Mouse (Mus musculus): Measurements from ENCODE around the gene Ifnb1.
"Not testable (repeated sequence)": the region's sequence is repeated elsewhere in the genome, so short reads cannot be mapped to it uniquely, and the experiment has no call there.

Ifnb1 gene

DNA sequence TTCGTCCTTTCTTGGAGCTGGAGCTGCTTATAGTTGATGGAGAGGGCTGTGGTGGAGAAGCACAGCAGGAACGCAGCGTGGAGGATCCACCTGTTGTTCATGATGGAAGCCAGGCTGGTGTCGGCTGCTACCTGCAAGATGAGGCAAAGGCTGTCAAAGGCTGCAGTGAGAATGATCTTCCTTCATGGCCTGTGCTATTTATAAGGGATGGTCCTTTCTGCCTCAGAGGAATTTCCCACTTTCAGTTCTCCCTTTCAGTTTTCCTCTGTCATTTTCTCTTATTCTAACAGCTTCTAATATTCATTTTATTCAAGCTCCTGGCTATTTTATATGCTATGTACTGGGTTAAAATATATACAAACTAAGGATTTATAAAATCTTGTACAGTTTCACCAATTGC, at the start of gene Ifnb1:
Gene Ifnb1 (minus strand): TSS at position 101 of the 400 bp plus-strand sequence.
- no peak for DNase-seq (ENCODE audit: low spot score in 2 of 2)

DNA sequence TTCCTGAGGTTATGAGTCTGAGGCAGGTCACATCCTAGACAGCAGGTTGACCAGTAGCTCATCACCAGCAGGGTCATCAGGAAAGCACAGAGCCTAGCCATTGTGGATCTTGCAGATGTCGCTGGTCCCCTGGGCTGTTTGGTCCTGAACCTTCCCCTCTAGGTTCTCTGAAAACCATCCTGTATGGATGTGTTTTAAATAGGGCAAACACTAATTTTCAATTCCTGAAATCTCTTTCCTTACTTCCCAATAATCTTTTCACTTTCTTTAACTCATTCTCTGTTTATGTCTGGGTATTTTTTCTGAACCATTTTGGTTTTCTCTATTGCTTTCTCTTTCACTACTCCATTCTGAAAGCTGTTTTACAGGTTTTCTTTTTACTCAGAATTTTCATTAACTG, 49.1 kb upstream of the Ifnb1 start, which contains the start of gene Ifna14:
Gene Ifna14 (minus strand): TSS at position 101 of the 400 bp plus-strand sequence.
- DNase-seq (ENCODE audit: low spot score in 2 of 2): no peak

DNA sequence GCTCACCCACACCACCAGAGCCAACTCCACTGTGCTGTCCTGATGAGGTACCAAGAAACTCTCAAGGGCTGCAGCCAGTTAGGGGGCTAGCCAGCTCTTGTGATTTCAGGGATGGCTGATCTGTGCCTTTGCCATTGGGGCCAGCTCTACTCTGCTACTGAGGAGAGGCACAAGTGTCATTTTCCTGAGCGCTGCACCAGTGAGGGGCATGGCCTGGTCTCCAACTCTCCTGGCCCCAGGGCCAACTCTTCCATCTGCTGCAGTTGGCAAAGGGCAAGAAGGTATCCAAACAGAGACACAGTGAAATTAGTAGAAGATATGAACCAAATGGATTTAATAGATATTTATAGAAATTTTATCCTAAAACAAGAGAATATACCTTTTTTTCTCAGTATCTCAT, 39.2 kb upstream of the Ifnb1 start:
- no peak for DNase-seq (ENCODE audit: low spot score in 2 of 2)

DNA sequence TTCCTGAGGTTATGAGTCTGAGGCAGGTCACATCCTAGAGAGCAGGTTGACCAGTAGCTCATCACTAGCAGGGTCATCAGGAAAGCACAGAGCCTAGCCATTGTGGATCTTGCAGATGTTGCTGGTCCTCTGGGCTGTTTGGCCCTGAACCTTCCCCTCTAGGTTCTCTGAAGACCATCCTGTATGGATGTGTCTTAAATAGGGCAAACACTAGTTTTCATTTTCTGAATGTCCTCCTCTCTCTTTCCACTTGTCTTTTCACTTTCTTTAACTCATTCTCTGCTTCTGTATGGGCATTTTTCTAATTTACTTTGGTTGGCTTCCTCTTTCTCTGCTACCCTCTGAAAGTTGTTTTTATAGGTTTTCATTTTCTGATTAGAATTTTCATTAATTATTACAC, 35.6 kb upstream of the Ifnb1 start, which contains the start of gene Ifna15:
Gene Ifna15 (minus strand): TSS at position 101 of the 400 bp plus-strand sequence.
- not testable (repeated sequence) for DNase-seq (ENCODE audit: low spot score in 2 of 2)

DNA sequence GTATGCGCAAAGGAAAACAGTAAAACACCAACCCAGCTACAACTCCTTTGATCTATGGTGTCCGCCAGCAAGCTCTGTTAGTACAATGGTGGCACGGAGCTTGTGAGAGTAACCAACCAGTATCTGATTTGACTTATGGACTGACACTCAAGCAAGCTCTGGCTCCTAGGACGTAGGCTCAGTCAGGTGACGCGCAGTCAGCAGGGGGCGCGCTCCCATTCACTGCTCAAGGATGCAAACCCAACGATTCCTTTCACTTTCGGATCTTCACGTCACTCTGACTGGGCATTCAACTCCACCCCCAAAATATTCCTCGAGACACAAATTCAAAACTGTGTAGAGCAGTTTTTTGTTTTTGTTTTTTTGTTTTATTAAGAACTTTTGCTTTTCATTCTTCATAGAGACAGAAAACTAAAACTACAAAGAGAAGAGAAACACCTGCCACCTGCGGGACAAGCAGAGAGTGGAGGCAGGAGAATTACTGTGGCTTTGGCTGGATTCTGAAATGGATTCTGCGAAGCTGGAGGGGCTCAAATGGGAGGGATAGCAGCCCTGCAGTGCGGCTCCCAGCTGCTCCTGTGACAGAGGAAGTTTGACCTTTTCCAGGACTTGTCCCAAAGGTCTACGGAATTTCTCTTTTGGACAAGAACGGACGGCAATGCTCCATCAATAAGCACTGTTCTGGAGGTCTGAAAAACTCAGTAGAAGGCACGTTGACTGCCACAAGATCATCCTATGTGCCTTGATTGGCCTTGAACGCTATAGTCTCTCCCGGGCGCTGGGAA, 27.8 kb upstream of the Ifnb1 start:
- DNase-seq (ENCODE audit: low spot score in 2 of 2): peak; percentile 62 to 74

DNA sequence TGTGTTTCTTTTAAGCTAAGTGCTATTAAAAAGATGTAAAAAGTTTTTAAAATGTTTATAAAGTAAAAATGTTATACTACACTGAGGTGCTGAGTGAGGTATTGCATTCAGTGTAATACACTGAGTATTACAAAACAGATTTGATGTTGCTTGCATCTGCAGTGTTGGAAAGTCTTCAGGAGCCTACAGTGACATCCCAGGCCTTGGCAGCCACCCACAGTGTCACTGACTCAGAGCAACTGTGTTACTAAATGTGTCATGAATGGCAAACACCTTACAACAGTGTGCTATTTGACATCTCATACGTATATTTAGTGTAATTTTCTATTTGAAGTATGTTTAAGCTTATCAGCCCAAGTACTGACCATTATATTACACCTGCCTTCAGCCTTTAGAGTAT, 25.4 kb upstream of the Ifnb1 start:
- no peak for DNase-seq (ENCODE audit: low spot score in 2 of 2)

DNA sequence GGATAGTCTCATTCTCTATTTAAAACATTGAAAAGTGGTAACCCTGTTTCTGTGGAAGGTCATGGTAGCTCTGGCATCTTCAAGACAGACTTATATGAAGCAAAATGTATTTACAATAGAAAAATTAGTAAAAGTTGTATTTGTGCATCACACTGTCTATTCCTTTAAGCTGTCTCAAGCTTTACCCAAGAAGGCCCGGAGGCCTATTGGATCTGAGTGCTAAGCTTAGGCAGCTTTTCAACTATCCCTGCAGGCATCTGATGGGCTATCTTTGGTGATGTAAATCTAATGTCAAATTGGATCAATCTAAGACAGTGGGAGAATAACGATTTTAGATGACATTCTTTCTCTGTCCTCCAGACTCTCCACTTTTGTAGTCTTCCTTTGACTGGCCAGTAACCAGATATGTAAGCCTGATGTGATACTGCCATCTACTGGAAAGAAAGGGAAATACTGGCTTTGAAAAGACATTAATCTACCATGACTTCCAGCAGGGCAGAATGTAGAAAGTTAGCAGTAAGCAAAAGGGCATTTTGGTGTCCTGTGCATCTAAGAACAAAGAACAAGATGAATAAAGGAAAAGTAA, 21.2 kb upstream of the Ifnb1 start:
- peak in 1 of 2 experiments; percentile 20 for DNase-seq (ENCODE audit: low spot score in 2 of 2)

DNA sequence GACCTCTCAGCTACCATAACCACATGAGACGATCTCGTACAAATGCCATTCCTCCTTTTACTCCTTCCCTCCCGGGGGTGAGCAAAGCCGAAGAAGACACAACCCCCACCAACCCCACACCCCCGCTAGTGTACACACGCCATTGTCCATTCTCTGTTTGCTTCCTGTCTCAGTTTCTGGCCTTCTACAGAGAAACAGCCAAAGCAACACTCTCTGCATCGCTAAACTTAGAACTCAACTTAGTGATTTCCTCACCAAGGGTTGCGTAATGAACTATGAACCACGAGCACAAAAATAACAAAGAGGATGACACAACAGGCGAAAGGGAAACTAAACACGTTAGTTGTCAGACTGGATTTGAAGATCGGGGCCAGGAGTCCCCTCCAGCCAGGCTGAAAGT, 14.8 kb upstream of the Ifnb1 start:
- DNase-seq (ENCODE audit: low spot score in 2 of 2): no peak

DNA sequence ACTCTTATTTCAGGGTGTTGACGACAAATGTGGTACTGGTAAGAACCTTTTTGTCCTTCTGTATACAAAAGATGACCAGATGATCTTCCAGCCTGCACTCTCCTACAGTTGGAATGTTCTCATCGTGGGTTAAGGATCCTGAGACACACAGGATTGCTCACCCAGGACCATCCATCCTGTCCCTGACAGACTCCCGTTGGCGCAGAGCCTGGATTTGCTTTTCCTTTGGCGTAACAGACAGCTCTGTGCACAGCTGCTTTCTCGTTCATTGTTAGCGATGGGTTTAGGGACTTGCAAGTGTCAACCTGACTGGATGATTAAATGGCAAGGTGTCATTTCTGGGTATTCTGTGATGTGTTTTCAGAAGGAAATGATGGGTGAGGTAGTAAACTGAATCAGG, 14.1 kb upstream of the Ifnb1 start:
- no peak for DNase-seq (ENCODE audit: low spot score in 2 of 2)

DNA sequence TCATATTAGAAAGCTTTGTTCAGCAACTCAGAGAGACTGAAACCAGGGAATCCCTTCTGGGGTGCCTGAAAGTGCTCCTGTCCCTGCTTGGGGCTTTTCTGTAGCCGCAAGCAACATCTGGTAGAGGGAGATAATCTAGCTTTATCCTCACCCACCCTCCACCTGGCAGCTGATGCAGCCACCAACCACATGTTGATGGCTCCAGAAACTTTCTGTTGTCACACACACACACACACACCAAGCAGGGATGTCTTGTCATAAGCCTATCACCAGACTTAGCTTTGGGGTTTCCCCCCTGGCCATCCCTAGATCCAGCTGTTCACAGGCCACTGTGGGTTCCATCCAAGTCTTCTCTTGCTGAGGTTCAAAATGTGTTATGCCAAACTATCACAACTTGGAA, 13.2 kb upstream of the Ifnb1 start:
- DNase-seq (ENCODE audit: low spot score in 2 of 2): no peak

DNA sequence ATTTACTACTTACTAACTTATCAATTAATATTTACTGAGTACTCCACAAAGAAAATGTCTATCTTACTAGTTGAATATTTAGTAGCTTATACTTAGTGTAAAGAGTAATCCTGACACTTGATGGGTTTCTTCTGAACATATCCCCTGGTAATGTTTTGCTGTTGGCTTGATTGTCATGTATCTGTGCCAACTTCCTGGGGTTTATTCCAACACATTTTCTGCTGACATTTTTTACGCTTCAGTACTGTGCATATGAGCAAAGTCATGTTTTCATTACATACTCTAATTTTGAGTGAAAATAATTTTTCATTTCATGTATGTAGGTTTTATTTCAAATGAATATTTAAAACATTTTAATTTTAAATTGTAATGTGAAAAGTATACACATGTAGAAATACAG, 12.3 kb upstream of the Ifnb1 start:
- no peak for DNase-seq (ENCODE audit: low spot score in 2 of 2)

DNA sequence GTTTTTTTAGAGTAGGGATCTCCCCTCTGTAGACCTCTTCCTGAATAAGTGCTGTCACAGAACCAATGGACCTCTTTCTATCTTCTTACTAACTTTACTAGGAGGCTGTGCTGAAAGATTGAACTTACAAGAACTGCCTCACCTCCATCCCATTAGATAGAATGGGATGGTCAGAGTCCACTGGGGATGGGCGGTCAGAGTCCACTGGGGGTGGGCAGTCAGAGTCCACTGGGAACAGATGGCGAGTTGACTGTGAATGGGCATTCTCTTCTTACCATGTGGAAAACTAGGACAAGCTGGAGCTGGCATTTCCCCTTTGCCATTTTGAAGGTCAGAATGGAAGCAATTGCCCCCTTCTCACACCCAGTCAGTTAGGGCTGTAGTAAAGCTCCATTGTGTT, 10.9 kb upstream of the Ifnb1 start:
- no peak for DNase-seq (ENCODE audit: low spot score in 2 of 2)

DNA sequence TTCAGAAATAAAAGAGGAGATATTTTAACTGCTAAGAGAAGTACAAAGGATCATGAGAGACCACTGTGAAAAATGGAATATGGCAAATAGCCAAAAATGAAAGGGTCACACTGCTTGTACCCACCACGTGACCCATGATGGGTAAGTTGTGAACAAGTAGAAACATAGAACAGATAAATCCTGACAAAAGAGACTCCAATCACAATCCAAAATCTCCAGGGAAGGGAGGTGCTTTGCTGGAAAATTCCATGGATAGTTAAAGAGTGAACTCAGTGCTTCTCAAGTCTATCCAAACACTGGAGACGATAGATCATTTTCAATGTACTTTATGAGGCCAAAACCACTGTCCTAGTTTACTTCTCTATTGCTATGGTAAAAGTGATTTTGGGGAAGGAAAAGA, 8.3 kb upstream of the Ifnb1 start:
- no peak for DNase-seq (ENCODE audit: low spot score in 2 of 2)

DNA sequence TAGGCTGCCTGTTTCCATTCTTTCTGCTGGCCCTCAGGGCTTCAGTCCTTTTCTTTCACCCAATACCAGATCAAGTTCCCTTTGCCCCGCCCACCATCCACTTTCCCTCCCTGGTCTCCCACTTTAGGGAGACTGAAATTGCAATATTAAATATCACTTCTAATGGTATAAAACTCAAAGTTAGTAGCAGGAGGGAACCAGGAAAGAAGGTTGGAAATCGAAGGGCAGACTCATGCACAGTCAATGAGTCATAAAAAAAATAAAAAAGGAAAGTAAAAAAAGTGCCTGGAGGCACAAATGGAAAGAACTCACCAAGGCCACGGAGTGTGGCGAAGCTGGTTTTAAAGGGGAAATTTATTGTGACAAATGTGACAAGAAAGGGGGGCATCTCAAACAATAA, 7.7 kb upstream of the Ifnb1 start:
- no peak for DNase-seq (ENCODE audit: low spot score in 2 of 2)

DNA sequence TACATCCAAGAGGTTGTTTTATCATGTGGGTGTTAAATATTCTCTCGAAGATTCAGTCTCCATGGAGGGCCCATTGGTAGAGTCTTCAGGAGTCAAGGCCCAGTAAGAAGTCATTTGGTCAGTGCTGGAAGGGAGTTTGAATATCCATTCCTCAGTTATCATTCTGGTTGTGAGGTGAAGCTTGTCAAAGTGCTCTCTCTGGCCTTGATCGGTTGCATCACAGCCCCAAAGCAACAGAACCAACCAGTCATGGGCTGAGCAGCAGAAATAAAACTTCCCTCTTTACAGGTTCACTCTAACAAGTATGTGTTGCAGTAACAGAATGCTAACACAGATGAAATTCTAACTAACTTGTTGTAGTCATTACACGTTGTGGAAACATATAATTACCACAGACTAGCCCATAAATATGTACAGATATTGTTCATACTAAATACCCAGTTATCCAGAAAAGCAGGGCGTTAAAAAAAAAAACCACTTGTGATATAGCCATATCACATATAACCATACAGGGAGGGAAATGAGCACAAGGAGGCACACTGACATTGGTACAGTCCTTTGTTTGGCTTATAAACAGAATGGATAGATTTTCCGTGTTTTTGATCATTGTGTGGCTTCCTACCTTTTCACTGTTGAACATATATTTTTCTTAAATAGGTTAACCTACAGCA, 3.9 kb upstream of the Ifnb1 start:
- DNase-seq (ENCODE audit: low spot score in 2 of 2): no peak

DNA sequence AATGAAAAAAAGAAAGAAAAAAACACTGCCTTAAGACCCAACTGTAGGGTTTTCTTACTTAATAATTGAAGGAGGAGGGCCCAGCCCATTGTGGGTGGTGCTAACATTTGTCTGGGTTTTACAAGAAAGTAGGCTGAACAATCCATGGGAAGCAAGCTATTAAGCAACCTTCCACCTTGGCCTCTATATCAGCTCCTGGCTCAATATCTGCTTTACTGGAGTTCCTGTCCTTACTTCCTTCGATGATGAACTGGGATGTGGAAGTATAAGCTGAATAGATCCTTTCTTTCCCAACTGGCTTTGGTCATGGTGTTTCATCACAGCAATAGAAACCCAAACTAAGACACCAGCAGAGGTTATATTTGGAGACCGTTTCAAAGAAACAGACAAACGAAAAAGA, 2.8 kb upstream of the Ifnb1 start:
- DNase-seq (ENCODE audit: low spot score in 2 of 2): no peak

DNA sequence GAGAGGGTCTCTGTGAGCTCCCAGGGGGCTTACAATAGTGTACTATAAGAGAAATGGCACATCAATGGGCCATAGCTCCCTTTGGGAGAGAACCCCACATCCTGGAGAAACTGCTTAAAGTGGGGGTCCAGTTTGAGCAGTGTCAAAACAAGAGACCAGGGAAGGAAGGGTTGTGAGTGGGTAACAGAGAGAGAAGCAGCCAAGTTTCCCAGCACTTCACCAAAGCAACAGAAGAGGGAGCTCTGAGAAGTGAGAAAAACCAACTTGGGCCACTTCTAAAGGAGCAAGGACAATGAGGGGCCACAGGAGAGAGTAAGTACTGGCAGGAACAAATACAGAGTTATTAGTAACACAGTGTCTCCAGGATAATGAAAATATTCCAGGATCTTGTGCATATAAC, 667 bp upstream of the Ifnb1 start:
- DNase-seq (ENCODE audit: low spot score in 2 of 2): no peak

DNA sequence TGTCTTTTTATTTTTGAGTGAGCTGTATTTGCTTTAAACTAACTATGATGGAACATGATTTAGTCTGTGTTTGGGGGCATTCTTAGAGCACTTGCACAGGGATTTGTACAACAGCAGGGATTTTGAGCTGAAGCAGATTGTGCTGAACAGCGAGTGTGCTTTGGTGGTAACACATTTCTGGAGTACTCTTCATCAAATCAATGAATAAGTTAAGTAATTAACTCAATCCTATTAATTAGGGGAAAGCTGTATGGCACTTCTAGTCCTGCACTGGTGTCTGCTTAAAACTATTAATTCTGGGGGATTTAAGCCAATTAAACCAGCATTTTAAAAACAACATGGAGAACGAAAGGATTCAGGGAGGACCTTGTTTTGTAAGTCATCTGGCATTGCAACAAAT, 4.6 kb downstream of the Ifnb1 start:
- DNase-seq (ENCODE audit: low spot score in 2 of 2): no peak

DNA sequence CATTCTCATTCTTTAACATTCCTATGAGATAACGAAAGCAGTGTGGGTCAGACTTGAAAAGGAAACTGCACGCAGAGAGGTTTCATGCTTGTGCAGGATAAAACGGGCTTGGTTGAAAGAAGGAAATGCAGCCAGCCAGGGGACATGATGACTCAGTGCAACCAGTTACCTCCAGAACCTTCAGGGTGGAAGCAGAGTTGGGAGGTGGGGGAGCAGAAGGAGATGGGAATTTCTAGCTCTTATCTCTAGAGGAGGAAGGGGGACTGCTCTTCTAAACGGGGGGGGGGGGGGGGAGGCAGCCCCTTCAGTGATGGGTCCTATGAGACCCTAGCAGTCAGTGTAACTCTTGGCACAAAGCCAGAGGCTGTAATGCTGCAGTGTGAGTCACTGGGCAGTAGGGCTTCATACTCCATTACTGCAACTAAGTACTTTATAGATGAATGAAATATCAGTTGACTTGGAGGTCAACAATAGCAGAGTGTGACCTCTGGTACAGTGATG, 6.8 kb downstream of the Ifnb1 start:
- peak in 1 of 2 experiments; percentile 17 for DNase-seq (ENCODE audit: low spot score in 2 of 2)

DNA sequence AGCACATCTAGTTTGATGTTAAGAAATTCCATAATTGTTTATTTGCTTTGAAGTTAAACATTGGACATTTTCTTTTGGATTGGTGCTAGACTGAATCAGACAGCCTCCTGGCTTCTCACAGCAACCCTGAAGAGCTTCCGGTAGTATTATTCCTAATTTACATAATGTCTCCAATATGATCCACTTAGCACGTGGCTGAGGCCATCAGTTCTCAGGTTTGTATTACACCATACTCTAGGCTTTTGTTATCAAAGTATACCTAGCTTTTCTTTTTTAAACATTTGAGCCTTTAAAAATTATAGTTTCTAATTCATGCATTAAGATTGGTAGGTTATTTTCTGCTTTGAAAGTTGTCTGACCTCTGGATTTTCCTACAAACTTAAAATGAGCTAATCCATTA, 7.3 kb downstream of the Ifnb1 start:
- DNase-seq (ENCODE audit: low spot score in 2 of 2): no peak

DNA sequence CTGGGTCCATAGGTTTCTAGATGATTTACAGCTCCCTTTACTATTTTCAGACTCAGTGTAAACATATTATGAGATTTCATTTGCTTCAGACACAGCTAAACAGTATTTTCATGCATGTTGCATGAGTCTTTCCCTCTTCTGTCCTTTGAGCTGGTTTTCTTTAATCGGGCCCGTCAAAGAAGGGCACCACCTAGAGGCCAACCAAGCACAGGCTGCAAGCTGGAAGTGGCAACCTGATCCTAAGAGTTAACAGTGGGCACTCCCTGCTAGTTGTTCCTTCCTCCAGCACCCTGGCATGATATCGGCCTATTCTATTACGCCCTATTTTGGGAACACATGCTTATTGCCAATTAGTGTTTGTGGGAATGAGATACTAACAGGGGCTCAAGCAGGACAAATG, 8.2 kb downstream of the Ifnb1 start:
- DNase-seq (ENCODE audit: low spot score in 2 of 2): peak; percentile 45 to 48

DNA sequence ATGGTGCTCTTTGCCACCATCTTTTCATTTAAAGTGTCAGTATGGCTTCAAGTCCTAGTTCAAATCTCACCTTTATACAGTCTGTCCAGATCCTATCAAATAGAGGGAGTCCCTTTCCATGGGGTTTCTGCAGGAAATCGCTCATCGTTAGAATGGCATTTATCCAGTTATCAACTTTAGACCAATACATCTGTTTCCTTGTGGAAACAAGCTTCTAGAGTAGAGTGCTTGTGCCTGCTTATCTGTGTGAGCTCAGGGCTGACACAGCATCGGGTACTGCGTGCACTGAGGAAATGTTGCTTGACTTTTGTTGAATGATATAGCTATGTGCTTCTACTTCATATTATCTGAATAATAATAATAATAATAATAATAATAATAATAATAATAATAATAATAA, 8.8 kb downstream of the Ifnb1 start:
- no peak for DNase-seq (ENCODE audit: low spot score in 2 of 2)

DNA sequence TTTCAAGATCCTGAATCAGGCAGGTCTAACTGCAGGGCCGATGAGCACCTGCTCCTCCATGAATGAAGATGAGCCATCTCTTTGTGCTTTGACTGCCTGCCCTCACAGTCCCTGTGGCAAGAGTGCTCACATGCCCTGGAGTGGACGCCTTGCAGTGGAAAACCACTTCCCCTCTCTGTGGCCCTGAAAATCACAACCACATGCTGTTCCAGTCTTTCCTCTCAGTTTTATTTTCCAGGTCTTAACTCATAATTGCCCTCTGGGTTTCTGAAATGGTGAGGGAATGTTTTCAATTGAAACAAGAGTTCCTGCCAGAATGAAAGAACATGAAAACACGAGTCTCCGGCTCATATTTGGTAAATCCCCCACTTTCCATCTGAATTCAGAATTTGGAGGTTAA, 18.8 kb downstream of the Ifnb1 start:
- DNase-seq (ENCODE audit: low spot score in 2 of 2): no peak

All from right cerebral cortex, adult 2 months (tissue).